Mouse (Mus musculus): ENCODE measurements around the gene Gatad2a.
"Not testable (repeated sequence)": the region's sequence is repeated elsewhere in the genome, so short reads cannot be mapped to it uniquely, and the experiment has no call there.

The Gatad2a gene

GRCm38 (mm10) chr8:69995776-69996588 is at the start of gene Gatad2a:
Gatad2a (minus strand) TSS chr8:69996384.
- peak; percentile 99 for DNase-seq (ENCODE audit: low spot score)

GRCm38 (mm10) chr8:70043996-70044395 is 47.8 kb upstream of the Gatad2a start:
- DNase-seq (ENCODE audit: low spot score), result no peak

DNA sequence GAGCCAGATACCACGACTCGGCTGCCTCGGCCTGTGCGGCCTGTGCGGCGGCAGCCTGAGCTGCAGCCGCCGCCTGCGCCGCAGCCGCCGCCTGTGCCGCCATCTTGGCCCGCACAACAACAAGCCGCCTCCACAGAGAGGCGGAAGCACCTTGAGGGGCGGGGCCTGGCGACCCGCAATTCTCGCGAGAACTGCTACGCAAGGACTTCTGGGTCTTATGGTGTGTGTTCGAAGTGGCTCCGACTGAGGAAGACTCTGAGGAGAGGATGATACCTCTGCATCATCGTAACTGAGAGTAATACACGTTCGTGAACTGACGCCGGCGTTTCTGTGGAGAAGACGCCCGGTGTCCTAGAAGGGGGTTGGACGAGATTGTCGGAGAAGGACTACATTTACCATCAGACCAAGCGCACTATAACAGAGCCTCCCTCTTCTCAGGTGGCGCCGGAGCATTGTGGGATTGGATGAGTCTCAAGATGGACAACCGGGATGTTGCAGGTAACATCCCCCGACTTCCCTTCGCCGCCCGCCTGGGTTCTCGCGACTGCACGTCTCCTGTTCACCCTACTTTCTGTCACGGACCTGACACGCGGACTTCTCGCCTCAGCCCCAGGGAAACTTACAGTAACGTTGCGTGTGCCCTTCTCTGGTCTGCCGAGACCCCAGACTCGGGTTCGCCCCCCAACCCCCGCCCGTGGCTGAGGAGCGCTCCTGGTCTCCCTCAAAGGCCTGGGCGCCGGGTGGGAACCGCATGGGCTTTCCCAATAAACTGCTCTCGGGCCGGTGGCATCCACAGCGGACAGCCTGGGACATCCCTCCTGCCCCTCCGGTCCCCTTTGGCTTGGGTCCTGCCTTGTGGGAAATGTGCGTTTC is 46.6 kb upstream of the Gatad2a start, which contains the start of the genes Mau2 and Sugp1:
Gene Mau2, minus strand, starts transcription at position 152 of the 873 bp plus-strand sequence.
Gene Sugp1, plus strand, starts transcription at position 231 of the 873 bp plus-strand sequence.
- peak; percentile 87 for DNase-seq (ENCODE audit: low spot score)

GRCm38 (mm10) chr8:70041885-70042546 is 45.8 kb upstream of the Gatad2a start:
- no peak for DNase-seq (ENCODE audit: low spot score)

GRCm38 (mm10) chr8:70037994-70038393 is 41.8 kb upstream of the Gatad2a start:
- no peak for DNase-seq (ENCODE audit: low spot score)

DNA sequence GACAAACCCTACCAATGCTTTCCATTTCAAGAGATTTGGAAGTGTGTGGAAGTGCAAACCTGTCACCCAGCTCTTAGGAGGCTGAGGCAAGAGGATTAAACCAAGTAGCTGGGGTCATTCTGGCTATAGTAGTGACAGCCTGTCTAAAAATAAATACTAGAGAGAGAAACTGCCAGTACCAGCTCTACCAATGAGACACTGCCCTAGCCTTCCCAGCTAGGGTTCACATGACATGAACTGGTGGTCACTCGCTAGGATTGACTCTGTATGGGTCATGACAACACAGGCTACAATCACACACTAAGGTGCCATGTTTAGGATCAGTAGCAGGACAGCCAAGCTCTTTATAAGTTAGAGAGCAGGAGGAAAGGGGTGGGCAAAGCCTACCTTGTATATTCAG is 34.1 kb upstream of the Gatad2a start:
- no peak for DNase-seq (ENCODE audit: low spot score)

- DNase-seq (ENCODE audit: low spot score), result no peak
Observed at GRCm38 (mm10) chr8:70026151-70026550, 30.0 kb upstream of the Gatad2a start.

DNA sequence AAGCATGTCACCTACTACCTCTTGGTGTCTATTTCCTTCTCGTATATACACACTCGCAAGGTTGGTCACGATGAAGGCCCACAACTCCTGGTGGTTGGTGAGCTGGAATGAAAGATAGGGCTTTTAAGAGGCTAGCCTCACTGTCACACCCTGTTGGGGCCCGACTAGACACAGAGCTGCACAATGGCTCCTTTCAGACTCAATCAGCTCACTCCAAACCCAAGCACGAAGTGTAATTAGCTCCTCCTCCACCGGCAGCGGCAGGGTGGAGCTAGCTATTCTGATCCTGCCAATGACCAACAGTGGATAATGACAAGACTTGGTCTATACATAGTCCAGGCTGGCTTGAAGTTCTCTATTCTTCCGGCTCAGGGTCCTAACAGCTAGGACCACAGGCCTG is 27.4 kb upstream of the Gatad2a start:
- DNase-seq (ENCODE audit: low spot score), result no peak

- DNase-seq (ENCODE audit: low spot score), result no peak
Observed at GRCm38 (mm10) chr8:70015017-70015416, 18.8 kb upstream of the Gatad2a start.

DNA sequence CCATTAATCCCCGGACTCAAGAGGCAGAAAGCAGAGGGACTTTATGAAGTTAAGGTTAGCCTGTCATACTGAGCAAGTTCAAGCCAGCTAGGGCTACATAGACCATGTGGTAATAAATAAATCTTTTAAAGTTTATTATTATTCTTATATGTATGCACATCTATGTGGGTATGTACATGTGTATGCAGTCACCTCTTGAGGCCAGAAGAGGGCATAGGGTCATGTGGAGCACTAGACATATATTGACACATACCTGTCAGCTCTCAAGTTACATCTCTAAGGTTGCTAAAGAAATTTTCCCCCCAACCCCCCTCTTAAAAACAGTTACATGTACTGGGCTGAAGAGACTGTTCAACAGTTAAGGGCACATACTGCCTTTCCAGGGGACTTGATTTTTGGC is 16.6 kb upstream of the Gatad2a start:
- DNase-seq (ENCODE audit: low spot score), result no peak

DNA sequence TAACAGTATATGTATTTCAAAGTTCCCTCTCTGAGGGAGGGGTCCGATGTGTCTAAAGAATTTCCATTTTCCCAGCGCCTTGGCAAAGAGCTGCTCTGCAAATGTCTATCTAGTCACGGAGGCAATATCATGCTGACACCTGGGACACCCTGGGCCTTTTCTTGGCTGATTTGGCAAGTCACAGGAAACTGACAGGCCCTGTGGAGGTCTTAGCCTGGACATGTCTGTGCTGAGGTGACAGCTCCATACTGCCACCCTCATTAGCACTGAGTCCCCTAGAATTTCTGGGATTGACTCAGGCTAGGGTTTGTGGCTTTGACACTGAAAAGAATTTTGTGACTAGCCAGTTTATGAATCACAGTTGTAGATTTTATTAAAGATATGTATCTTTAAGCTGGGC is 16.2 kb upstream of the Gatad2a start:
- no peak for DNase-seq (ENCODE audit: low spot score)

DNA sequence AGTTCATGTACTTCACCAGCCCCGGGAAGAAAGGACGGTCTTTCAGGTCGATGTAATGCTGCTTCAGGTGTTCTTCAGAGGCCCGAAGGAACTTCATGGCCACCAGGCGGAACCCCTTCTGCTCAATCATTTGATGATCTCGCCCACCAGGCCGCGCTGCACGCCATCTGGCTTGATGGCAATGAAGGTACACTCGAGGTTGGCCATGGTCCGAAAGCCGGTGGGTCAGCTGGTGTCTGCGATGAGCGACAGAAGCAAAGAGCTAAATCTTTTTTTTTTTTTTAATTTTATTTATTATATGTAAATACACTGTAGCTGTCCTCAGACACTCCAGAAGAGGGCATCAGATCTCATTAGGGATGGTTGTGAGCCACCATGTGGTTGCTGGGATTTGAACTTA is 14.6 kb upstream of the Gatad2a start:
- not testable (repeated sequence) for DNase-seq (ENCODE audit: low spot score)

GRCm38 (mm10) chr8:70005178-70005577 is 9.0 kb upstream of the Gatad2a start:
- DNase-seq (ENCODE audit: low spot score), result no peak

- DNase-seq (ENCODE audit: low spot score), result no peak
Observed at GRCm38 (mm10) chr8:70004345-70004744, 8.2 kb upstream of the Gatad2a start.

DNA sequence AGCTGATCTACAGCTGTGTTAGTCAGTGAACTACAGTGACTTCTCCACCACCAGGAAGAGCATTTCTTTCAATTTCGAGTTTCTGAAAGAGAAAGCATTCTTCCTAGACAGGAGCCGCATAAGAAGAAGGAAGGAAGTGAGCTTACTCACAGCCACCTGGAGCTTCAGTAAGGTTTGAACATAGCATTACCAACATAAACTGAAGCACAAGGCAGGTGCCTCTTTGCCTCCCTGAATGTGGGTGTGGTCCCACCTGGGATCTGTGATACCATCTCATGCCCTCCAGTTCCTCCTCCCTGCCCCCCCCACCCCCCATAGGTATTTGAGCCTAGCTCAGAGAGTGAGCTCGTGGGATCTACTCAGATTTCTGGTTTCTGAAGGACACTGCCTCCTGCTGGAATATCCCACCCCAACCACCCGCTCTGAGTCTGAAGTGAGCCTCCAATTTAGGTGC is 7.0 kb upstream of the Gatad2a start:
- no peak for DNase-seq (ENCODE audit: low spot score)

GRCm38 (mm10) chr8:70001892-70002191 is 5.7 kb upstream of the Gatad2a start:
- not testable (repeated sequence) for DNase-seq (ENCODE audit: low spot score)

- peak; percentile 15 for DNase-seq (ENCODE audit: low spot score)
Observed at GRCm38 (mm10) chr8:70001176-70001891, 5.2 kb upstream of the Gatad2a start.

DNA sequence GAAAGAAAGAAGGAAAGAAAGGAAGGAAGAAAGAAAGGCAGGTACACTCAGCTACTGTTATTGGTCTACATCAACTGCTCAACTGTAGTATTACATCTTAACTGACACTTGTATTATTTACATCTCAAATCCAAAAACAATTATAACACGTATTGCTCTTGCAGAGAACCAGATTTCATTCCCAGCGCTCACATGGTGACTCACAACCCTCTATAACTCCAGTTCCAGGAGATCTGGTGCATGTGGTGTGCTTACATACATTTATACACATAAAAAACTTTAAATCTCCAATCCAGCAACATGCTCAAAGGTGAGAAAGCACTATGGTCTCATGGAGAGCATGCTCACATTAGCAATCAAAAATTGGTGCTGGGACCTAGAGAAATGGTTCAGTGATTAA is 4.0 kb upstream of the Gatad2a start:
- no peak for DNase-seq (ENCODE audit: low spot score)

- no peak for DNase-seq (ENCODE audit: low spot score)
Observed at GRCm38 (mm10) chr8:69999236-69999635, 3.1 kb upstream of the Gatad2a start.

GRCm38 (mm10) chr8:69998706-69999105 is 2.5 kb upstream of the Gatad2a start:
- DNase-seq (ENCODE audit: low spot score), result no peak

DNA sequence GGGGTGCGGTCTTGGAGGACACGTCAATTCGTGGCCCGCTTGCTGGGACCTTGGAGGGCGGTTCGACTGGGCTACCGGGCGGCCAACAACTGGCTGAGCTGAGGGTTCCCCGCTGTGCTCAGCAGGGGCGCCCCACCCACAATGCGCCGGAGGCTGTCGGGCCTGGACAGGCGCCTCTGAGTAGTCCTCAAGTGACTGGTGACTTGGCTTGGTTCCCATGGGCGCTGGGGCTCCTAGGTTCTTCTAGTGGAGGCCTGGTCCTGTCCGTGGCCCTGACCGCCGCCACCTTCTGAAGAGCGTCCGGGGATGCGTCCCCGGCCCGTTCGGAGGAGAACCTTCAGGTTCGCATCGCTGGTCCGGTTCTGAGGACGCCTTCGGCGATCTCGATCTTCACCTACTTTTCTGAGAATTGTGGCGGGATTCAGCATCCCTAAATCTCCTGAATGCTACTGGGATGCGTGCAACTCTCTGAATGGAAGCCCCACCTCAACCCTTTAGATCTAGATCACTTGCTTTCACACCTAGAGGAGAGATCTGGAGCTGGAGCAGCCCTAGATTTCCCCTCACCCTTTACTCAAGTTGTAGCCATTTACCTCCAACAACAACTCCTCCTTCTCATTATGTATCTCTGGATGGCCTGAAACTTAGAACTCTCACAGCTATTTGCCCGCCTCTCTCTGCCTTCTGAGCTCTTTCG is 553 bp upstream of the Gatad2a start:
- DNase-seq (ENCODE audit: low spot score), result no peak

All from layer of hippocampus, adult 9-10 months (tissue).